Mouse (Mus musculus): ENCODE measurements around the gene Csnk1d.

DNA sequence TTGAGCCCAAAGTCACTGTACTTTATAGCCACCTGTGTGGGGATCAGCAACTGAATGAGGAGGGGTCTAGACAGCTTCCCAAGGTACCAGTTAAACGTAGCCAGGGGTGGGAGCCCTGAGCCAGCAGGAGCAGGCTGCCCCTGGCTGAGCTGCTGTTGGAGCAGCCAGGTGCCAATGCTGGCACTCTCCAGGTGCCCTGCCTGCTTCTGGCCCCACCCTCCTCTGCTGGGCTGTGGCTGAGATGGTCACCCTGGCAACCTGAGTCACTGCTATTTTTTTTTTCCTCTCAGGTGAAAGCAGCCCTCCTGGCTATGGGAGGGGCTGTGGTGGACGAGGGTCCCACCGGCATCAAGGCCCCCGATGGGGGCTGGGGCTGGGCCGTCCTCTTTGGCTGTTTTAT lies 36.2 kb downstream of the Csnk1d start:
- TF ChIP-seq GATA1 (IDR thresholded peaks at IDR 0.05; ENCODE audit: low read length) (no peak), TAL1 (IDR thresholded peaks at IDR 0.05; ENCODE audit: low read length) (no peak)
